Mouse (Mus musculus): ENCODE results near the gene Ppm1f. TPM values are rescaled to one million over a fixed set of nuclear protein-coding genes. Genes with fewer than 3 reads are reported as not detected.

Gene Ppm1f
- 6.8 and 8.5 TPM in 2 replicates for polyA plus RNA-seq (2021; fragmentation: Nextera tagmentation)
- long read RNA-seq, experiment 1, full-length matches to known transcripts = 2 of 22 reads
- long read RNA-seq, experiment 1, partial matches to known transcripts = 20 of 22 reads
- long read RNA-seq, experiment 1, other reads (novel, unspliced or antisense) = 0 of 22 reads
- long read RNA-seq, experiment 2, full-length matches to known transcripts = 104 of 140 reads
- long read RNA-seq, experiment 2, partial matches to known transcripts = 30 of 140 reads
- long read RNA-seq, experiment 2, other reads (novel, unspliced or antisense) = 6 of 140 reads

GRCm38 (mm10) chr16:16896382-16897055 lies at the start of gene Ppm1f:
TSS of gene Ppm1f (plus strand) at chr16:16896469.

GRCm38 (mm10) chr16:16863978-16864377 lies 32.3 kb upstream of the Ppm1f start, which contains the start of gene Igll1:
TSS of gene Igll1 (minus strand) at chr16:16863985.

DNA sequence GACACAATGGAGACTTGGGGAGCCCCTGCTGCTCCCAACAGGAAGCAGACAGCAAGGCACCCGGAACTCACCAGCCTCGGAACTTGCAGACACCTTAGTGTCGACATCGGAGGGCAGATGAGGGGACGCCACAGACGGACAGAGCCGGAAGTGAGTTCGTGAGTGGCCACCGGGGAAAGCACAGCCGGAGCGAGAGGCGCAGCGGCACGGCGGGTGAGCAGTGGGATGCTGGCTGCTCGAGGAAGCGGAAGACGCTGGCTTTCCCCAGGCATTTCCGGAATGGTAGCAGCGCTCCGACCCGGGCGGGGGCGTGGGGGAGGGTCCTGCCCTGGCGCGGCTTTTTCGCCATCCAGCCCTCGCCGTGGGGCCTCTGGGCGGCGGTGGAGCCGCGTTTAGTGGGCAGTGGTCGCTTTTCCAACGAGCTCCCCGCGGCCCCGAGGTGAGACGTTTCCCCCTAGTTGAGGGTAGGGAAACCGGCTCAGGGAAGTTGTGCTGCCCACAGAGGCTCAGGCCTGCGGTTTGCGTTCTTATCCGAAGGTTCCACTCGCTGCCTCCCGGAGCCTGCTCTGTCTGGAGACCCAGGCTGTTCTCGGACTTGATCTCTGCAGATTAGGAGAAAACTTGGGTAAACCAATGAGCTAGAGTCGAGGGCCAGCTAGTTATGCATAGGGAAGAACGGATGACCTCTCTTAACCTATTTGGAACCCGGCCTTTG lies 25.5 kb upstream of the Ppm1f start, which contains the start of the genes Top3b and Vpreb1:
Gene Top3b (plus strand): TSS at position 120 of the 715 bp plus-strand sequence.
Gene Vpreb1 (minus strand): TSS at position 227 of the 715 bp plus-strand sequence.

Other genes starting within 250 kb of the Ppm1f start
- gene Olfr19, start 220.1 kb upstream of the Ppm1f start, polyA plus RNA-seq (2021; fragmentation: Nextera tagmentation) = not detected in 2 replicates
- 9.5 and 12.1 TPM in 2 replicates for gene Spag6l, start 67.0 kb upstream of the Ppm1f start, polyA plus RNA-seq (2021; fragmentation: Nextera tagmentation)
- gene Igll1, start 32.5 kb upstream of the Ppm1f start, polyA plus RNA-seq (2021; fragmentation: Nextera tagmentation) = not detected in 2 replicates
- 23.7 and 26.3 TPM in 2 replicates for gene Top3b, start 25.7 kb upstream of the Ppm1f start, polyA plus RNA-seq (2021; fragmentation: Nextera tagmentation)
- 0.77 and 1.7 TPM in 2 replicates for gene Vpreb1, start 25.6 kb upstream of the Ppm1f start, polyA plus RNA-seq (2021; fragmentation: Nextera tagmentation)
- 138 and 148 TPM in 2 replicates for gene Mapk1, start 86.9 kb downstream of the Ppm1f start, polyA plus RNA-seq (2021; fragmentation: Nextera tagmentation)
- gene Ypel1, start 173.2 kb downstream of the Ppm1f start, polyA plus RNA-seq (2021; fragmentation: Nextera tagmentation) = 23.7 and 29.0 TPM in 2 replicates
- gene Ppil2, start 214.8 kb downstream of the Ppm1f start, polyA plus RNA-seq (2021; fragmentation: Nextera tagmentation) = 78.4 and 79.2 TPM in 2 replicates
- 1.3 and 2.2 TPM in 2 replicates for gene 2610318N02Rik, start 228.7 kb downstream of the Ppm1f start, polyA plus RNA-seq (2021; fragmentation: Nextera tagmentation)
- gene Sdf2l1, start 235.9 kb downstream of the Ppm1f start, polyA plus RNA-seq (2021; fragmentation: Nextera tagmentation) = 32.6 and 49.5 TPM in 2 replicates
- 37.9 and 45.2 TPM in 2 replicates for gene Ydjc, start 248.2 kb downstream of the Ppm1f start, polyA plus RNA-seq (2021; fragmentation: Nextera tagmentation)